Mouse (Mus musculus) heart, postnatal 0 days (tissue): ENCODE data around the gene Znrf3.

Experiments used
- CTCF ChIP-seq: IDR thresholded peaks from 2 replicates; pipeline ENCODE4 v1.5.1; 2016; ENCODE audit warnings: antibody characterized with exemption, control low read depth, low read depth
- EP300 ChIP-seq: IDR thresholded peaks from 2 replicates; pipeline ENCODE4 v1.6.1; 2016; ENCODE audit warnings: antibody characterized with exemption, low read depth

- no peak for TF ChIP-seq CTCF
- TF ChIP-seq EP300: no peak
Observed at GRCm38 (mm10) chr11:5306017-5306416, 138.6 kb downstream of the Znrf3 start.
